20 mouse cellular contexts compared by ENCODE assay signal in the genomic region with DNA sequence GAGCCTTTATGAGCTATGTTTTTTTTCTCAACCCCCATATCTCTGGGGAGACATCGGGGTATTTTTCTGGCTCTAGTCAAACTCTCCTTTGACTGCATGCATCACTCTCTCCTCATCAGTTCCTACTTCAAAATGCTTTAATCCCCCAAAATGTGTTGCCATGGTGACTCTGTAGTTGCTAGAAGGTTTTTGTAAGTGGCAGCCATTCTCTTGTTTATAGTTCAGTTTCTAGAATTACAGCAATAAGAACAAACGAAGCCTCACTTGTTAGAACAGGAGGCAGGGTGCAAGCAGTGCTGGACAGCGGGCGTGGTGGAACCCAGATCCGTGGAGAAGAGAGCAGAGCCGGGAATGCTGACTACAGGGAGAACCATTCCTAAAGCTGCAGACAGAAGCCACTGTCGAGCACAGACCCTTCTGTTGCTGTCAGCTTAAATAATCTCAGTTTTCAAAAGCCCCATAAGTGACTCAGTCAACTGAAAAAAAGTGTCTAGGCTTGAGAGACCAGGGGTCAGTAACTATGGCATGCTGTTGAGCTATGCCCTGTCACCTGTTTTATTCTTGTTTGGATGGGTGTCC.
DNase-seq lines count a peak whose midpoint lies in the region; ATAC-seq and TF ChIP-seq lines count a peak whose summit lies in the region.
"Had no signal": no experiment of that assay in that cellular context is flagged by ENCODE, and none has a peak within 500 bp of the region (broad histone marks: within the 10 kb centered on the region; RNA-seq: fewer than 3 reads in every experiment).

No protein-coding gene starts in this region.

- no peaks in the 10 kb centered on the region for H3K36me3 ChIP-seq in forebrain, embryonic 13.5 days (ENCODE audit: poor library complexity, severe bottlenecking)
- H3K36me3 ChIP-seq in forebrain, embryonic 15.5 days = no peaks in the 10 kb centered on the region
- no peaks in the 10 kb centered on the region for H3K36me3 ChIP-seq in midbrain, postnatal 0 days (ENCODE audit: insufficient read depth, low read length)
- no peaks in the 10 kb centered on the region for H3K36me3 ChIP-seq in midbrain, embryonic 16.5 days (ENCODE audit: control insufficient read depth, insufficient read depth, low read length)
- H3K36me3 ChIP-seq: embryonic facial prominence, embryonic 13.5 days; heart, embryonic 13.5 days; limb, embryonic 12.5 days; neural tube, embryonic 12.5 days had no signal

- ATAC-seq in forebrain, embryonic 13.5 days = 0 out of 2 replicates have a peak, but pooled peaks have one; percentile 38
- ATAC-seq in forebrain, embryonic 15.5 days (replicated peaks) = no peak
- ATAC-seq in midbrain, postnatal 0 days (ENCODE audit: low FRiP score) = no peak
- ATAC-seq in midbrain, embryonic 16.5 days = no peak
- no peak for ATAC-seq in megakaryocyte, adult 5-6 weeks (ENCODE audit: poor library complexity, severe bottlenecking)
- ATAC-seq: forebrain, embryonic 16.5 days; liver, postnatal 0 days had no signal

- intact Hi-C loops in left cerebral cortex, adult 2 months (cut with DNase I) = loop anchor here (5.0 to 10.0 kb wide), 4 partner anchors 82 to 485 kb away; no protein-coding TSS in a partner anchor

- H3K27ac ChIP-seq in forebrain, embryonic 13.5 days = no peak overlapping the region
- H3K27ac ChIP-seq in forebrain, embryonic 15.5 days (replicated peaks) = no peak overlapping the region
- peak overlapping the region; percentile 79 for H3K27ac ChIP-seq in left cerebral cortex, adult 2 months
- no peak overlapping the region for H3K27ac ChIP-seq in midbrain, postnatal 0 days (ENCODE audit: low read depth, low read length)
- no peak overlapping the region for H3K27ac ChIP-seq in midbrain, embryonic 16.5 days (ENCODE audit: low read length)
- H3K27ac ChIP-seq: embryonic facial prominence, embryonic 13.5 days; heart, embryonic 13.5 days; limb, embryonic 12.5 days; neural tube, embryonic 12.5 days had no signal

- no peaks in the 10 kb centered on the region; the same call in 1 of the 2 replicates for H3K9me3 ChIP-seq in forebrain, embryonic 13.5 days (replicated peaks)
- H3K9me3 ChIP-seq in forebrain, embryonic 15.5 days = no peaks in the 10 kb centered on the region
- no peaks in the 10 kb centered on the region for H3K9me3 ChIP-seq in midbrain, postnatal 0 days (ENCODE audit: low read length)
- H3K9me3 ChIP-seq in midbrain, embryonic 16.5 days (replicated peaks; ENCODE audit: control insufficient read depth, low read length, poor library complexity, severe bottlenecking) = peaks cover 2% of the 10 kb centered on the region; the same call in 1 of the 2 replicates
- H3K9me3 ChIP-seq: embryonic facial prominence, embryonic 13.5 days; limb, embryonic 12.5 days; neural tube, embryonic 12.5 days had no signal

- no peak for DNase-seq in left cerebral cortex, adult 2 months (ENCODE audit: extremely low spot score in 1 of 2, low spot score in 2 of 2)
- no peak for DNase-seq in left cerebral cortex, adult 11 months (ENCODE audit: low spot score)
- peak; percentile 22 for DNase-seq in midbrain, postnatal 0 days (ENCODE audit: low spot score)
- DNase-seq in retina, postnatal 1 day = peak; percentile 53
- DNase-seq: adrenal gland, adult 2 months; B cell, adult 2 months; cerebellum, adult 9-11 months; gastrocnemius, postnatal 25 days; kidney, adult 18-20 months; kidney, postnatal 36 days; liver, postnatal 0 days had no signal

- WGBS in forebrain, embryonic 13.5 days = 41% methylated on average over 7 of the region's 7 CpGs
- 31% methylated on average over 7 of the region's 7 CpGs for WGBS in forebrain, embryonic 15.5 days
- 35% methylated on average over 7 of the region's 7 CpGs for WGBS in midbrain, postnatal 0 days
- WGBS in midbrain, embryonic 16.5 days = 34% methylated on average over 7 of the region's 7 CpGs

- no peak overlapping the region for H3K4me3 ChIP-seq in forebrain, embryonic 13.5 days
- H3K4me3 ChIP-seq in forebrain, embryonic 15.5 days = no peak overlapping the region
- H3K4me3 ChIP-seq in left cerebral cortex, adult 2 months = no peak overlapping the region
- no peak overlapping the region for H3K4me3 ChIP-seq in midbrain, postnatal 0 days (ENCODE audit: low read depth, low read length)
- no peak overlapping the region for H3K4me3 ChIP-seq in midbrain, embryonic 16.5 days (ENCODE audit: low read depth, low read length)
- H3K4me3 ChIP-seq: embryonic facial prominence, embryonic 13.5 days; heart, embryonic 13.5 days; limb, embryonic 12.5 days; neural tube, embryonic 12.5 days had no signal

- peaks cover 11% of the 10 kb centered on the region; the same call in 1 of the 2 replicates for H3K4me1 ChIP-seq in forebrain, embryonic 13.5 days
- 0 out of 2 replicates have a peak, but pooled peaks cover 11% of the 10 kb centered on the region for H3K4me1 ChIP-seq in forebrain, embryonic 15.5 days
- no peaks in the 10 kb centered on the region for H3K4me1 ChIP-seq in midbrain, postnatal 0 days (ENCODE audit: insufficient read depth, low read length)
- H3K4me1 ChIP-seq in midbrain, embryonic 16.5 days (ENCODE audit: control insufficient read depth, insufficient read depth, low read length) = peaks cover 6% of the 10 kb centered on the region; the same call in 1 of the 2 replicates
- H3K4me1 ChIP-seq: limb, embryonic 12.5 days; neural tube, embryonic 12.5 days had no signal

- H3K4me2 ChIP-seq in forebrain, embryonic 13.5 days = no peak overlapping the region
- no peak overlapping the region for H3K4me2 ChIP-seq in forebrain, embryonic 15.5 days (replicated peaks)
- no peak overlapping the region for H3K4me2 ChIP-seq in midbrain, postnatal 0 days (ENCODE audit: low read depth, low read length, poor library complexity, severe bottlenecking)
- no peak overlapping the region for H3K4me2 ChIP-seq in midbrain, embryonic 16.5 days (ENCODE audit: low read length)
- H3K4me2 ChIP-seq: embryonic facial prominence, embryonic 13.5 days; heart, embryonic 13.5 days; limb, embryonic 12.5 days; neural tube, embryonic 12.5 days had no signal

- H3K9ac ChIP-seq in forebrain, embryonic 13.5 days = no peak overlapping the region
- H3K9ac ChIP-seq in forebrain, embryonic 15.5 days (replicated peaks) = no peak overlapping the region
- H3K9ac ChIP-seq in midbrain, postnatal 0 days (replicated peaks; ENCODE audit: low read length, poor library complexity, severe bottlenecking) = no peak overlapping the region
- no peak overlapping the region for H3K9ac ChIP-seq in midbrain, embryonic 16.5 days (ENCODE audit: low read depth, low read length)
- H3K9ac ChIP-seq: embryonic facial prominence, embryonic 13.5 days; heart, embryonic 13.5 days; limb, embryonic 12.5 days; liver, postnatal 0 days; neural tube, embryonic 12.5 days had no signal

- no peaks in the 10 kb centered on the region for H3K27me3 ChIP-seq in forebrain, embryonic 13.5 days
- no peaks in the 10 kb centered on the region for H3K27me3 ChIP-seq in forebrain, embryonic 15.5 days
- no peaks in the 10 kb centered on the region for H3K27me3 ChIP-seq in midbrain, postnatal 0 days (ENCODE audit: insufficient read depth, low read length)
- H3K27me3 ChIP-seq in midbrain, embryonic 16.5 days (ENCODE audit: control insufficient read depth, insufficient read depth, low read depth, low read length) = no peaks in the 10 kb centered on the region
- H3K27me3 ChIP-seq: embryonic facial prominence, embryonic 13.5 days; heart, embryonic 13.5 days; limb, embryonic 12.5 days; neural tube, embryonic 12.5 days had no signal

- no peak; the same call in 1 of the 2 replicates for TF ChIP-seq CTCF in left cerebral cortex, adult 2 months (IDR thresholded peaks at IDR 0.05)
- TF ChIP-seq CTCF in midbrain, postnatal 0 days (IDR thresholded peaks at IDR 0.05) = peak; percentile 29; the same call in 1 of the 2 replicates

Comparison
In these comparisons a context has a peak if more than half of its experiments do, and no peak if none do; other contexts are left out.
1. DNase-seq: peak in midbrain, postnatal 0 days (single experiment) and retina, postnatal 1 day (single experiment); none in left cerebral cortex, adult 2 months (0 of 2) and left cerebral cortex, adult 11 months (single experiment).